Mouse (Mus musculus): ENCODE data around the gene Pdcl3.

DNA sequence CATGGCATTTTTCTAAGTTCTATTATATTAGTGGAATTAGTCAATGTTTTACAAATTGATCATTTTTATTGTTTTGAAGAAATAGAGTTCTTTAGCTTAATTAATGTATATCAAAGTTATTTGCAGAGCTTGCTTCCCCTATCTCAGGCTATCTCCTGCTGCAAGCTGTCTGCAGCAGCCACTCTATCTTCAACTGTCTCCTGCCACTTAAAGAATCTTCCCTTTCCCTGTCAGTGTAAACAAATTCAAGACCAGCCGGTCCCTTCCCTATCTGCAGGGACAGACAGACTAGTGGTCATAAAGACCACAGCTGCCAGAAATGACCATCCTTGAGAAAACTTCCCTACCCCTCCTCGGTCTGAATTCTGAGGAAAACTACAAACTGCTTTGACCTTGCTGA lies 1.5 kb upstream of the Pdcl3 start:
- TF ChIP-seq CTCF (IDR thresholded peaks at IDR 0.05; ENCODE audit: borderline replicate concordance, extremely low read depth, insufficient read depth, insufficient read length) (no peak), POLR2A (IDR thresholded peaks at IDR 0.05; ENCODE audit: borderline replicate concordance, extremely low read depth, insufficient read depth, insufficient read length, poor library complexity, severe bottlenecking) (no peak)

Data from brain, embryonic 14.5 days (tissue).